Mouse (Mus musculus) cerebellum, adult 2 months (tissue): Measurements from ENCODE around the gene Tfeb.

Source experiments
- CTCF ChIP-seq: fragments of 200-500 bp; IDR thresholded peaks from 2 replicates; pipeline ENCODE4 v1.5.1; 2011; ENCODE audit warnings: low read depth, mild to moderate bottlenecking, control low read depth, low read length, moderate library complexity, borderline replicate concordance; ENCODE audit not compliant: insufficient read depth
- POLR2A ChIP-seq: fragments of 200-500 bp; IDR thresholded peaks from 2 replicates; pipeline ENCODE4 v1.6.1; 2011; ENCODE audit warnings: low read length, control low read depth, borderline replicate concordance; ENCODE audit not compliant: insufficient read depth

- TF ChIP-seq CTCF, result no peak
- TF ChIP-seq POLR2A, result no peak
Measured at GRCm38 (mm10) chr17:47841521-47841920, 104.7 kb downstream of the Tfeb start.
